Mouse (Mus musculus) heart, adult 11 months (tissue): ENCODE measurements at regions not wholly inside any gene's neighbourhood (a gene's known extent, or its start where the extent isn't known, plus 50 kb on each side); places are given as distances from the start of the nearest gene placed in this dataset.

ENCODE experiments used
- DNase-seq: peaks from one replicate; pipeline ENCODE4 v3.0.0; 2022

DNA sequence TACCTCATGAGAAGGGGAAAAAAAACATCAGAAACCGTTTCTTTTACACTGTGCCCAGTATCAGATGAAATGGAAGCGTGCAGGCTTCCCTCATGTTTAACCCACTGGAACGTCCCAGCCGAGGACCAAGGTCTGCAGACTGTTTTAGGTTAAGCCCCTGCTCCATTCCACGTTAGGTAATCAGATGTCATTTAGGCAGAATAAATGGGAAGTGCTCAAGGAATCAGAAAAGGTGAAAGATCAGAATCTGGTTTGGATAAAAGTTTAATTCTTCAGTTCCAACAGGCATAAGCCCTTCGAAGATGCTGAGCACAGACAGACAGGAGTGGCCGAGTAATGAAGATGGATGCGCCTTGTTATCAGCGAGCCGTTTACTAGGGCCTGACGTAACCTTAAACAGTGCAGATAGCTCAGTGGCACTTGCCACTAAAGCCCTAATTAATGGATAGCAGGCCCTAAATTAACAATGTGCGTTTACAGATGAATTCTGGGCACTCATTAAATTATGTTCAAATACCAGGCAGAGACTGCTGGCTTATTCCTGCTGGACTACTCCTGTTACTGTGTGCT lies 193.5 kb downstream of the Lmo4 start:
- no peak for DNase-seq

DNA sequence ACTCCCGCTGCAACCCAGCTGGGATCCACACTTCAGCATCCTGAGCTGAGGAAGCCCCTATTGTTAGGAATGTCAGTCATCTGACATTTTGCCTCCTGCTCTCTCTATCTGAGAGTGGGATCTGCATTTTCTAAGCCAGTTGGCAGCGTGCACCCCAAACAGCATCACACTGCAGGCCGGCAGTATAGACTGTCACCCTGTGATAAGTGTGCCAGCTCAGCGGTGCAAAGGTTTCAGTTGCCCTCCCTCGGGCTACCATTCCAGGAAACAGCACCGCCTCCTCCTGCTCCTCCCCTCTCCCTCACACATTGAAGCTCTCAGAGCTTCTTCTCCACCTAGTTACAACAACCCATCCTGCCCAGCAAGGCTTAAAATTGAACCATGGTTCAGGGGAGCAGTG lies 194.5 kb downstream of the Lmo4 start:
- DNase-seq: no peak

DNA sequence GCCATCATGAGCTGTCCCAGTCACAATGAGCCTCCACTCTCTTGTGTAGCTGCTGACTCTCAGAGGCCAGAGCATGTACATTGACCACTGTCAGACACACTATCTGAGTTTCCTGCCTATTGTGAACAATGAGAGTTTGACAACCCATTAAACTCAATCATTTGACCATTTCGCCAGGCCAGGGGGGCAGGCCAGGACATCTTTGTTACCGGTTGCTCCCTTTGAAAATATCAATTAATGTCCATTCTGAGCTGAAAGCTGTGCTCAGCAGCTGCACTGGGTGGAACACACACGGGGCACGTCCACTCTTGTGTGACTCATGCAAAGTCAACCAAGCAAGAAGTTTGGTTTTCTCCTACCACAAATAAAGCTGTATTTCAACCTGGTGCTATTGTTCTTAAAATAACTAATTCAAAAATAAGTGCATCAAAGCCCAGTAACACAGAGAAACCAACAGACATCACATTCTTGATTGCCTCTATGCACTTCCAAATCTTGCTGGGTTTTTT lies 197.9 kb downstream of the Lmo4 start:
- no peak for DNase-seq

DNA sequence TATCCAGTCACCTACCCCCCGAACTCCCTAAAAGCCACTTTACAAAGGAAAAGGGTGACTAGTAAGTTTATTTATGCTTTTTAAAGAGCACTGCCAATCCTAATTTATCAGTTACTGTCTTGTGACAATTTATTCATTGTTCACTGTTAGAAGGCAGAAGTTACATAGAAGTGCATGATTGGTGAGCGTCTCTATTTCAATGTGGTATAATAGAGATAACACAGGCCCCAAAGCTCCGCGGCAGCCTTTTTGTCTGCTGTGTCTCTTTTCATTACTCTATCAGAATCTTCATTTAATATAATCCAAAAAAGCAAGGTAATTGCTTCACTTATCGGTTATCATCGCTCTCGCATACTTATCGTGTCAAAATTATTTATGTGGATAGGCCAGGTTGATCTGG lies 207.1 kb downstream of the Lmo4 start:
- DNase-seq: no peak

DNA sequence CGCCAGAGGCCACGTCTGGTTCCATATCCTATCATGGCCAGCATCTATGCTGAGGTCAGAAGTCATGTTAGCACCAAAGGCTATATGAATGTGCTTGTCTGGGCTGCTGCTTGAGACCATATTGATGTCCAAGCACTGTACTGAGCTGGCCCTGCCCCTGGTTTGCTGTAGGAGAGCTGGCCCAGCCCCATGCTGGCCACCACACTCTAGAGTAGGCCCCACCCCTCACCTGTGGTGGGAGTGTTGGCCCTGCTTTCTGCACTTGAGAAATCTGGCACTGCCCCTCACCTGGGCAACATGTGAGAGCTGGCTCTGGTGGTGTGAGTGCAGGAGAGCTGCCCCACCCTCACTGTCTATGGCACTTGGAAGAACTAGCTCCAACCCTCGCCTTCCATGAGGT lies 210.0 kb downstream of the Lmo4 start:
- DNase-seq: no peak

DNA sequence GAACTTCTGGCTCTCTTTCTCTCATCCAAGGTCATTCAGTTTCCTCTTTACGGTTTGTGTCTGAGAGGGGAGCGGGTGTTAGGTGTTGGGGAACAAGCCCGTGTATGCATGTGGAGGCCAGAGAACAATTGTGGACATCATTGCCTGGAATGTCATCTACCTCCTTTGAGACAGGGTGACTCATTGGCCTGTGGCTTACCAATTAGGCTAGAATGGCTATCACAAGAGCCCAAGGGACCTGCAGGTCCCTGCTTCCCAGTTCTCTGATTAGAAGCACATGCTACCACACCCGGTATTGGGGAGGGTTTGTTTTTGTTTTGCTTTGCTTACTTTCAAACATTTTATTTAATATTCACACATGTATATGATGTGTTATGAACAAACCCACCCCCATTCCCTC lies 216.0 kb downstream of the Lmo4 start:
- DNase-seq: no peak

DNA sequence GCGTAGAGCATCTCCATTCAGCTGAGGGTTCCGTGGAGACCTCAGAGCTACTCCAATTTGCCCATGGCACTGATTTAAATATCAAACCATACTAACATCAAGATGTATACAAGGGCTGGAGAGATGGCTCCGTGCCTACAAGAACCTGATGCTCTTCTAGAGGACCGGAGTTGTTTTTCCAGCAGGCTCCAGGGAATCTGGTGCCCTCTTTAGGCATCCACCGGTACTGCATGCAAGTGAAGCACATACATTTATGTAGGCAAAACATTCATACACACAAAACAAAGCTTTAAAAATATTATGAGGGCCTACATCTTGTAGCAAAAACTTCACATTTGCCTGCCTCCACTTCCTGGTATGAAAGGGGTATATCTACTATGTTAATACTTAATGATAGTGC lies 217.0 kb downstream of the Lmo4 start:
- no peak for DNase-seq

DNA sequence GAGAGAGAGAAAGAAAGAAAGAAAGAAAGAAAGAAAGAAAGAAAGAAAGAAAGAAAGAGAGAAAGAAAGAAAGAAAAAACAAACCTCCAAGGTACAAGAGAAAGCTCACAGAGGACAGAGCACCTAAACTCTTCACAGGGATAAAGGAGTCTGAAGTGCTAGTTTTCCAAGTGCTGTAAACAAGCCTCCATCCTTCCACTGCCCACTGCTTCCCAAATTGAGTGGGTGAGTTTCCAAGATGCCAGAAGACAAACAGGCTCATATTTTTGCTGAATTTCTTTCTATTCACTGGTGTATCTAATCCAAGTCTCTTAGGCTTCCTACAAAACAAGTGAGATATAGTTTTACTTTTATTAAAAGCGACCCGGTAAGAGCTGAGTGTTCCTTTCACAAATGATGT lies 218.2 kb downstream of the Lmo4 start:
- DNase-seq: no peak

DNA sequence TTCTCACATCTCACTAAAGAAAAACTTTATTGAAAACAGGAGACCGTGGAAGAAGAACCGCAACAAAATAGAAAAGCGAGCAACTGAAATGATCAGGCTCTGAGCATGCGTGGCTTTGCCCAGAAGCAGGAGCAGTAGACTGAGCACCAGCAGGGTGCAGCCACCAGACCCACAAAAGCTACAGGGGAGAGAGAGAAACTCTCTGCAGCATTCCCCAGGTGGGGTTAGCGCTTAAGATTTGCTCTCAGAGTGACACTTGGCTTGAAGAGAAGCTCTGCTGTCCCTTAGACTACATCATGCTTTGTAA lies 218.9 kb downstream of the Lmo4 start:
- no peak for DNase-seq

DNA sequence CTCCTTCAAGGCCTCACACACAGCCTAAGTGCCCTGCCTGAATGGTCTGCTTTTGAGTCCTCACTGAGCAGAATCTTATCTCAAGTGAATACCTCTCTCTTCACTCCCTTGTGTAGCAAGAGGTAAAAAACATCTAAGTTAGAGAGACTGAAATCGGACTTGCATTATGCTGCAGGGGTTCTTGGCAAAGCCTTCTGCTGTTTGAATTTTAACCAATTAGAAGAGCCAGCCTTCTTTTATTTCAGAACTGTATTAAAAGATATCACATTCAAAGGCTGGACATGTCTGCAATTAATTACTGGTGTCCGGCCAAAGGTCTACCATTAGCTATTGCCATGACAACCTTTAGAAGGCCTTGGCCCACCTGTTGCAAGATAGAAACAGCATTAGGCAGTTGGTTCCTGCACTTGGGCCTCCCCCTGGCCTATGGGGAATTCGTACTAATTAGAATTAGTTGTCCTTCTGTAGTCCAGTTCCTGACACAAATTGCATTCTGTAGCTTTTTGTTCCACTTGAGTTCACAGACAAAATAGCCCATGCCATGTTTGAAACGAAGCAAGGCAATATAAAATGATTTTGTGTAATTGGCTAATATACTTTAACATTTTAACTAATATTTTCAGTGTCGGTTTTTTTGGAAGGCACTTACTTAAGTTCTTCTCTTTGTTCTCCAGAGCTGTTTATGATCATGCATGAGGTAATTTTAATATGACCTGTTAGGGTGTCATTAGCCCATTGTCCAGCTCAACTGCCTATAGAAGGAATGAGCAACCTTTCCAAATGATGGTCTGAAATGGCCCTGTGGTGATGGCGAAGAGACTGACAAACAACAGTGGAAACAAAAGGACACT lies 219.4 kb downstream of the Lmo4 start:
- DNase-seq: no peak

DNA sequence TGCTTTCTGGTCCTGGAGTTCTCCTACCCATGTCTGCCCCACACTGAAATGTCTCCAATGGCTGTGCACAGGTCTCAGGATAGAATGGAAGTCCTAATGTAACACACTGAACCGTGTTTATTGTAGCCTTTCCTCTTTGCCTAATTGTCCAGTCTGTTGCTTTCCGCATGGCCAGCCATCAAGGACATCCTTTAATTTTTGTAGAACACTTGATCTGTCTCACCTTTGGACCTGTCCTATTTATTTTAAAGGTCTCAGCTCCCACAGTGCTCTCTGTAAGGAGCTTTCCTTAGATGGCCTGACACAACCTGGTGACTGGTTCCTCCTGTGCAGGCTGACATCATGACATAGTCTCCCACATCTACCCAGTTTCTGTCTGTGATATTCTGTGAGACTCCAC lies 226.3 kb downstream of the Lmo4 start:
- DNase-seq: no peak

DNA sequence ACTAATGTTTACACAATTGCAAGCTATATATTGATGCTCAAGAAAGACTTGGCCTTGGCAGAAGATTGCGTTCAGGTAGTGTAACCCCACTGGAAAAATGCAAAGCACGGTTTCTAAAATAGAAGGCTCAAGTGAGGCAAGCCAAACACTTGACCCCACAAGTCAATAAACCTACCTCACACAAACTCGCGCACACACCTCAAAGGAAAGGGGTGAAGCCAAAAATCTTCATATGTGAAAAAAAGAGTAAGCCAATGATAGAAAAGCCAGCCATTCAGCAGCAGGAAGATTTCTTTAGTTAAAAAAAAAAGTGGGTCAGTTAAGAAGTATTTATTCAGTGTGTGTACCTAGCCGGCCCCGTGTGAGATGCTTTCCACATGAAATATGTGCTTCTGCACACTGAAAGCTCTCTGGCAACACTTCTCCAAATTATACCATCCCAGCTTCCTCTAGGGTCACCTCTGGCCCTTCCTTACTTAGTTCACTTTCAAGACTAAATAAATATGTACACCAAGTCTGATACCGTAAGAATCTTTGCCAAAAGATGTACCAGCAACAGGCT lies 227.1 kb downstream of the Lmo4 start:
- DNase-seq: no peak

DNA sequence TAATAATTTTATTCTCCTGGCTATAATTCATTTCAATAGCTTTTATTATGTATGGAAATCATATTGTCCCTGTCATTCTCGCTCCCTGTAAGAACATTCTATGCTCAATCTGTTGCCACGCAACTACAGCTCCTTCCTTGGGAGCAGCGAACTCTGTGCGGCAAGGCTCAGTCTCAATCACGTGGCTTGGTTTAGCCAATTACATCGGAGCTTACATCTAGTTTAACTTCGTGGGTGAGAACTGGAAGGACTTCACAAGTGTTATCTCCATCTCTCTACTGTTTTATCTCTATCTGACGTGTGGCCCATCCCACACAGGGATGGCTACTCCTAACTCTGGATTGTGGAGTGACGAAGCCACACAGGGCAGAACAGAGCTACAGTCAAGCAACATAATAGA lies 231.4 kb downstream of the Lmo4 start:
- DNase-seq: peak; percentile 61

DNA sequence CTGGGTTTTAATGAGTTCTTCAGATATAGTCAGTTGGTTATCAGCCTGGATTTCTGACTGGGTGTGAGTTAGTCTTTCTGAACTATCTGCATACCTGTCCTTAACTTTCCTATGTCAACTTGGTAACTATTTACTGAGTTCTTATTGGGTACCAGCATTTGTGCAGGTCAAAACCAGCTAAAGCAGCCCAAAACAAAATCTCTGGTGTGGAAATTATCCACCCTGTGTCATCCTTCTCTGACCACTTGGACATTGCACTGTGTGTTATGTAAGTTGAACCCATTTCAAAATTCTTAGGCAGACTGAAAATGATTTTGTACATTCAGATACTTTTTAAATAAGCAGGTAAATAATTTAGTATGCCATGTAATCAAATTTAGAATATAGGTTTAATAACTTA lies 232.7 kb downstream of the Lmo4 start:
- DNase-seq: no peak

DNA sequence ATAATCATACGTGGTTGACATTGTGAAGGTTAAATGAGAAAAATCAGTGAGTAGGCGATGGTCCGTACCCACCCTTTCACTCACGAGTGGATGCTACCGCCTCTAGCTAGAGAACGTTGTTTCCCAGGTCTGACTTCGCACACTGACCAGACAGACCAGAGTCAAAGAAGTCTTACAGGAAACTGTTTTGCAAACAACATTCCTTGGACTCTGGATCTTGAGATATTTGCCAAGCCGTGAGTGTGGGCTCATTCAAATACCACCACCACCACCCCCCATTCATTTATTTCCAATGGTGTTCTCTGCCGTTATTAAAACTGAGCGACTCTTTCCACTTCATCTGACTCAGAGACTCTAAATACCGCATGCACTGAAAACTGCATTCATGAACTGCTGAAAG lies 234.2 kb downstream of the Lmo4 start:
- DNase-seq: peak; percentile 35

DNA sequence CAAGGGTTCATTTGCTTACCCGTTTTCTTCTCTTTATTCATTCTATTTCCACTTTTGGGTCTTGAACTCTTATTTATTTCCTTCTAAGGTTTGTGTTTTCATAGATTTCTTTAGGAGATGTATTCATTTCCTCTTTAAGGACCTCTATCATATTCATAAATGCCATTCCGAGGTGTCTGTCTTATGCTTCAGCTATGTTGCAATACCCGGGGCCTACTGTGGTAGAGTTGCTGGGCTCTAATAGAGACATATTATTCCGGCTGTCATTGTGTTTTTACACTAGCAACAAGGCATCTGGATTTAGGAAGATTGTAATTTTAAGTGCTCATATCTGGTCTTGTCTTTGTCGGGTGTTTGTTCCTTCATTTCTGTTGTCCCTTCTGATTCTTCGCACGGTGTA lies 249.5 kb downstream of the Lmo4 start:
- DNase-seq: no peak

DNA sequence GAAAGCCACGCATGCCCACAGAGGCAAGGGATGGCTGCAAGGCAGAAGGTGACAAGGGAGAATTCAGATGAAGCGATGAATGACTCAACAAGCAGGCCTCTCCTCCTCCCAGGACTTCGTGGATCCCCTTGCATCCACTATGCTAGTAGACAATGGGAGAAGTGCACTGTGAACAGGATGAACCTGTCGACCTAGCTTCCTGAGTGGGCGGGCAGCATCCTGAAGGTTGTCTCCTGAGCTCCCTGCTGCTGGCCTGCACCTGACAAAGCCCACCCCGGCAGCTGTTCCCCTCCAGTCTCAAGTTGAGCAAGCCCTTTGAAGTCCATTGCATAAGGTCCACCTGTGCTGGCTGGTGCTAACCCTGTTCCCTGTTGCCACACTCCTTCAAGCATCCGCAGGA lies 250.2 kb downstream of the Lmo4 start:
- DNase-seq: peak; percentile 85

DNA sequence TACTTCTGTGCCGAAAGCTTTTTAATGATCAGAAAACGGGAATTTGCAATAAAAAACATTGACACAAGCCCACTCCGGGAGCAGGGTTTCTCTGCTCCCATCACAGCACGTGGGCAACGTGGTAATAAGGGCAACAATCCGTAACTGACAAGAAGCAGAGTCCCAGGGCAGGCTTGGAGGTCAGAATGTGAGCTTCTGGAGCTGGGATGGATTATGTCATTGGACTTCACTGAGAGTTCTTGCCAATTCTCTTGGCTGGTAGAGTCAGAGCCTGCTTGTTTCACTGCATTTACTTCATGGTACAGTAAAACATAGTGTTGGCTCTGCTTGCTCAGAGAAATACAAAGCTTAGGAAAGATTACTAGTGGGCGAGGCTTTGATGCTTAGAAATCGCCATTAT lies 252.7 kb downstream of the Lmo4 start:
- DNase-seq: peak; percentile 48

DNA sequence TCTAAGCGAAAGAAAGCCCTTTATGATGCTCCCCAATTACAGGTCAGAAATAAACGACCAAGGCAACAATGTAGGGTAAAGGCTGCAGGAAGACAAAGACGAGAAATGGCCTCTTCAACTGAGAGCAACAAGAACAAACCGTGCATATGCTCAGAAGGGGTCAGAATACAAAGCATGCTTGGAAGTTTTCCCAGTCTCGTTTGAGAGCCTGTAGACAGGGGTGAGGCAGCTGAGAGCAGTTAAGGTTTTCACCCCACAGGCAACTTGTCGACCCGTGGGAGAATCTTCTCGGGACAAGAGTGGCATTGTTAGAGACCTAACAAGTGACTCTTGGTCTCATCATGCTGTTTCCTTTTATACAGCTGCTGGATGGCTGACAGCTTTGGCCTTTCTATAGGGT lies 255.4 kb downstream of the Lmo4 start:
- DNase-seq: peak; percentile 56

DNA sequence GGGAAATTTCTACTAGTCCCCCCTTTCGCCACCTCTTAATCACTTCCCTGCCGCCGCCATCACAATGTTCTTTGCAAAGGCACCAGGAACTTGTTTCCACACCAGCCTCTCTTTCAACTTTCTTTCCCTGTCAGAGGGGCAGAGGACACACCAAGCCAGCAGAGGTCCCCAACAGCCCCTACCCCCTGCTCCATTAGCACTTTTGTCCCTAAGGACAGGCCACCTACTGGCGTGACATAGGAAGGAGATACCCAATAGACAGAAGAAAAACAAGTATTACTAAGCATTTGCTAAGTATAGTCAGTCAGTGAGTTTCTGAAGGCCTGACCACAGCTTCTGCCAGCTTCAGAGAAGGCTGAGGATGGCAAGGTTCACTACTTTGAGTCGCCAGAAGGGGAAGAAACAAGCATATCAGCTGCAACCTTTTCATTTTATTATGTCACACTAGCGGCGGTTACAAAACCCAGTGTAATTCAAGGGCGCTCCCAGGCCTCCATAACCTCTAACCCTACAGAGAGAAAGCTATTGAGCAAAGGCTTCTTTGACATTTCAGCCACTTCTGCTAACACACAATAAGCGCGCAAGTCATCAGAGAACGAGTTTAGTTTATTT lies 255.9 kb downstream of the Lmo4 start:
- no peak for DNase-seq

DNA sequence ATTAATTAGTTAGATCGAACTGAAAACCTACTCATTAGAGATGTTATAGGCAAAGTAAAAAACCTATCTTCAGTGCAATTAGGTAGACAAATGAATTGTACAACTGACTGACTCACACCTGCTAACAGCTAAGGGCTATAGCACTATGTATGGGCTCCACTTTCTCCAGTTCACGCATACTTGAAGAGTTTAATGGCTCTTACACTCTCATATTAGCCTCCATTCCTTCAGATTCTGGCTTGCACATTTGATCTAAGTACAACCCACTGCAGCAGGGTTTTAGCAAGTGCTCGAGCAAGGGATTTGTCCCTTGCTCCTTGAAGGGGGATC lies 257.1 kb downstream of the Lmo4 start:
- no peak for DNase-seq

DNA sequence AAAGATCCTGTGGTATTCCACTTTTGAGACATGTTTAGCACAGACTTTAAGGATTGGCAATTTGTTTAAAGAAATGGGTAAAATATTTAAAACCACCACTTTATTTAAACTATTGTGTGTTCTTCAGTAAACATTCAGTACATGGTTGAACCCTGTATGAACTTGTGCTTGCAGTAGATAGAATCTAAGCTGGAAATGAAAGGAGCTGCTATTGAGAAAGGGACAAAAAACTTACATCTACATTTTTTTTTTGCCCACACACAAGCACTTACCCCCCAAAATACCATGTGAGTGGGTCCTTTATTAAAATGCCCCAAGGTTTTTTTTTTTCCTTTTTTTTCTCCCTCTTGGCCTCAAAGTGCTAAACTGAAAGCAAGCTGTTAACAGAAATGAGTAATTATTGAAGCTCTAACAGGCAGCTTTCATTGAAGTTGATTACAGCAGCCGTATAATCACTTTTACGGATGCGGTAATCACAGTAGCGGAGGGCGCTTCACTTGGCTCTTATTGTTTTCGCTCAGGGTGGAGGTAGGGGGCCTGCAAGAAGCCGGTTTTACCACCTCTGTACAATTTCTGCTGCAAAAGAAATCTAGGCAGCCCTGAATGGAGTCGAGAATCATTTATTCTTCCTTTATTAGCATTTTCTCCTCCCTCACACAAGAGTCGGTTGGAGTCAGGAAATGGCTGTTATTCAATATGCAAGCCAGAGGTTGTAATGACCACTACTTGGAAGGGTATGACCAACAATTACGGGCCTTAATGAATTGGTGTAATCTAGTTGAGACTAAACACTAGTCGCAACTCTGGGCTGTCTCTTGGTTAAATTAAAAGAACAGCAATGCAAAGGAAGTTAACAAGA lies 257.7 kb downstream of the Lmo4 start:
- no peak for DNase-seq

DNA sequence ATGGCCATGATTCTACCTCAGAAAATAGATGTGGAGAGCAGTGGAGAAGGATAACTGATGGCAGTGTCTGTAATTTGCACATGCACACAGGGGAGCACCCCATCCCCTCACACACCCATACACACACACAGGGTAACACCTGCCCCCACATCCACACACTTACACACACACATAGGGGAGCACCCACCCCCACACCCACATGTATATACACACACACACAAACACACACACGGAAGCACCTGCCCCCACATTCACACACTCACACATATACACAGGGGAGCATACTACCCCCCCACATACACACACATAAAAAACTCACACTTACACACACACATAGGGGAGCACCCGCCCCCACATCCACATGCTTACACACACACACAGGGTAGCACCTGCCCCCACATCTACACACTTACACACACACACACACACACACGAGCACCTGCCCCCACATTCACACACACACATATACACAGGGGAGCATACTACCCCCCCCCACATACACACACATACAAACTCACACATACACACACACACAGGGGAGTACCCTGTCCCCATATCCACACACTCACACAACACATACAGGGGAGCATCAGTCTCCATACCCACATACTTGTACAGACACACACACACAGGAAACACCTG lies 265.8 kb downstream of the Lmo4 start:
- DNase-seq: no peak
